Mouse (Mus musculus): ENCODE measurements around the gene Ttbk1. TPM values are rescaled to one million over a fixed set of nuclear protein-coding genes. Genes with fewer than 3 reads are reported as not detected.

The Ttbk1 gene
- polyA plus RNA-seq, 1 experiment from 2014 or later, result 9.0 TPM

Other genes starting within 250 kb of the Ttbk1 start
- 71.6 and 78.4 TPM in 2 replicates for gene Polr1c, start 239.6 kb downstream of the Ttbk1 start, polyA plus RNA-seq (2015; fragmentation: Nextera tagmentation; extraction: Ambion mirVana)
- 95.2 and 107 TPM in 2 replicates for gene Yipf3, start 239.6 kb downstream of the Ttbk1 start, polyA plus RNA-seq (2015; fragmentation: Nextera tagmentation; extraction: Ambion mirVana)
- 14.7 and 16.6 TPM in 2 replicates for gene Lrrc73, start 234.1 kb downstream of the Ttbk1 start, polyA plus RNA-seq (2015; fragmentation: Nextera tagmentation; extraction: Ambion mirVana)
- gene Tjap1, start 204.6 kb downstream of the Ttbk1 start, polyA plus RNA-seq (2015; fragmentation: Nextera tagmentation; extraction: Ambion mirVana), result 29.4 and 31.4 TPM in 2 replicates
- 22.5 and 23.7 TPM in 2 replicates for gene Dlk2, start 190.3 kb downstream of the Ttbk1 start, polyA plus RNA-seq (2015; fragmentation: Nextera tagmentation; extraction: Ambion mirVana)
- 10.7 TPM in 2 replicates for gene Abcc10, start 159.3 kb downstream of the Ttbk1 start, polyA plus RNA-seq (2015; fragmentation: Nextera tagmentation; extraction: Ambion mirVana)
- gene Zfp318, start 103.9 kb downstream of the Ttbk1 start, polyA plus RNA-seq (2015; fragmentation: Nextera tagmentation; extraction: Ambion mirVana), result 18.7 and 21.8 TPM in 2 replicates
- 2.0 and 3.0 TPM in 2 replicates for gene Crip3, start 58.7 kb downstream of the Ttbk1 start, polyA plus RNA-seq (2015; fragmentation: Nextera tagmentation; extraction: Ambion mirVana)
- gene Slc22a7, start 49.2 kb downstream of the Ttbk1 start, polyA plus RNA-seq (2015; fragmentation: Nextera tagmentation; extraction: Ambion mirVana), result not detected in 2 replicates
- 14.5 and 17.3 TPM in 2 replicates for gene Dnph1, start 9.0 kb upstream of the Ttbk1 start, polyA plus RNA-seq (2015; fragmentation: Nextera tagmentation; extraction: Ambion mirVana)
- 25.0 and 26.7 TPM in 2 replicates for gene Cul9, start 58.7 kb upstream of the Ttbk1 start, polyA plus RNA-seq (2015; fragmentation: Nextera tagmentation; extraction: Ambion mirVana)
- 3.7 and 5.7 TPM in 2 replicates for gene Srf, start 68.5 kb upstream of the Ttbk1 start, polyA plus RNA-seq (2015; fragmentation: Nextera tagmentation; extraction: Ambion mirVana)
- 33.6 and 34.8 TPM in 2 replicates for gene Ptk7, start 141.8 kb upstream of the Ttbk1 start, polyA plus RNA-seq (2015; fragmentation: Nextera tagmentation; extraction: Ambion mirVana)
- gene Klc4, start 158.3 kb upstream of the Ttbk1 start, polyA plus RNA-seq (2015; fragmentation: Nextera tagmentation; extraction: Ambion mirVana), result 42.5 and 44.5 TPM in 2 replicates
- gene Mrpl2, start 158.6 kb upstream of the Ttbk1 start, polyA plus RNA-seq (2015; fragmentation: Nextera tagmentation; extraction: Ambion mirVana), result 60.6 and 74.5 TPM in 2 replicates
- 44.7 and 46.3 TPM in 2 replicates for gene Cul7, start 162.7 kb upstream of the Ttbk1 start, polyA plus RNA-seq (2015; fragmentation: Nextera tagmentation; extraction: Ambion mirVana)
- gene Rrp36, start 186.7 kb upstream of the Ttbk1 start, polyA plus RNA-seq (2015; fragmentation: Nextera tagmentation; extraction: Ambion mirVana), result 49.9 and 50.8 TPM in 2 replicates
- gene Mea1, start 191.1 kb upstream of the Ttbk1 start, polyA plus RNA-seq (2015; fragmentation: Nextera tagmentation; extraction: Ambion mirVana), result 277 and 304 TPM in 2 replicates
- 172 and 180 TPM in 2 replicates for gene Klhdc3, start 193.2 kb upstream of the Ttbk1 start, polyA plus RNA-seq (2015; fragmentation: Nextera tagmentation; extraction: Ambion mirVana)
- gene Ppp2r5d, start 217.4 kb upstream of the Ttbk1 start, polyA plus RNA-seq (2015; fragmentation: Nextera tagmentation; extraction: Ambion mirVana), result 103 and 112 TPM in 2 replicates
- gene Pex6, start 223.8 kb upstream of the Ttbk1 start, polyA plus RNA-seq (2015; fragmentation: Nextera tagmentation; extraction: Ambion mirVana), result 28.2 and 31.9 TPM in 2 replicates
- 0.65 and 1.3 TPM in 2 replicates for gene Gnmt, start 241.5 kb upstream of the Ttbk1 start, polyA plus RNA-seq (2015; fragmentation: Nextera tagmentation; extraction: Ambion mirVana)